Mouse (Mus musculus): ENCODE data around the gene Itgb1. TPM values are rescaled to one million over a fixed set of nuclear protein-coding genes. Genes with fewer than 3 reads are reported as not detected.

Itgb1 gene
- polyA plus RNA-seq, 2 experiments from 2014 or later = 67.0 to 77.7 TPM

GRCm38 (mm10) chr8:128684609-128685506, 596 bp upstream of the Itgb1 start:
- ATAC-seq = peak; percentile 44

DNA sequence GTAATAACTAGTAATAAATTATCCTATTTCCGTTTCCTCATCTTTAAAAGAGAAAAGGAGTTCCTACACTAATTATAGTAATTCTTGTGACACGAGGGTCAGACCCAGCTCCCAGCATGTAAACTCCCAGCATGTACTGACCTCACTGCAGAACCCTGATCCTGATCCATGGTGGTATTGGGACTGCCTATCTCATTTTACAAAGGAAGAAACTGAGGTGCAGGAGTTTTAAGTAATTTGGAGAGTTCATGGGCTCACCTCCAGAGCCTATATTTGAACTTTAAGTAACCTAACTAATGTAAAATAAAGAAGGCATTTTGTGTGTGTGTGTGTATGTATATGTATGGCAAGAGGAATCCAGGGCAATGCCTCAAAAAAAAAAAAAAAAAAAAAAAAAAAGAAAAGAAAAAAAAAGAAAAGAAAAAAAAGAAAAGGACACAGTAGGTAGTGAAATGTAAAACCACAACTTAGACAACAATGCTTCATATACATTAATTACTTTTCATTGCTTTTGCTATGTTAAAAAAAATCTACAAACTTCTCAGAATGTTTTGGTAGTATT, 1.1 kb downstream of the Itgb1 start:
- no peak for ATAC-seq

- ATAC-seq = no peak
These were observed 3.2 kb downstream of the Itgb1 start for GRCm38 (mm10) chr8:128688679-128689078.

DNA sequence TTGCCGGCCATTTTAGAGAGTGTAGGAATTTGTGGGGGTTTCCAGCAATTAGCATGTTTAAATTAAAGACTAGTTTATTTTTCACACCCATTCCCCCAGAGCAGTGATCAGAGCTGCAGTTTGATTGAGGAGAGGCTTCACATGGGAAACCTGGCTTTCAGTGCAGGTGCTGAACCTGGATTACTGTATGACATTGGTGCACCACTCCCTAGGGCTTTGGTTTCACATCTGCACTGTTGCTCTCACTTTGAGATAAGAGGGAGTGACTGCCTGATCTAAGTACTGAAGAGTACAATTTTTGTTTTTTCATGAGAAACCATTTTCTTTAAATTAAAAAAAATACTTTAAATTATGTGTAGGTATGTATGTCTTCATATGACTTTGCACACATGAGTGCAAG, 4.6 kb downstream of the Itgb1 start:
- ATAC-seq = no peak

GRCm38 (mm10) chr8:128696701-128697397, 11.4 kb downstream of the Itgb1 start:
- no peak for ATAC-seq

DNA sequence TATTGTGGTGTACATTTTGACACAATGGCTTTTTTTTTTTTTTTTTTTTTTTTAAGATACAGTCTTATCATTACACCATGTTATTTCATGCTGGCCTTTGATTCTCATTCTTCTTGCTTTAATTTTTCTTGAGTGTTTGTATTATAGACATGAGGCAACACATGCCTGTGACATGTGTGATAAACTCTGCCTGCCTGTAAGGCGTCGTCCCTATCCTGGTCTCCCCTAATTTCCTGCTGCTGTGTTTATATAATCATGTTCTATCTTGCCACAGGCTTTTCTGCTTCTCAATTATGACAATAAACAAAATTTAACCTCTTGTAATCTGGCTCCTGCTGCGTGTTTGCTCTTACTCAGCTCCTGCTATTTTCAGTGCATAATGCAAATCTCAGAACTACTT, 12.5 kb downstream of the Itgb1 start:
- no peak for ATAC-seq

DNA sequence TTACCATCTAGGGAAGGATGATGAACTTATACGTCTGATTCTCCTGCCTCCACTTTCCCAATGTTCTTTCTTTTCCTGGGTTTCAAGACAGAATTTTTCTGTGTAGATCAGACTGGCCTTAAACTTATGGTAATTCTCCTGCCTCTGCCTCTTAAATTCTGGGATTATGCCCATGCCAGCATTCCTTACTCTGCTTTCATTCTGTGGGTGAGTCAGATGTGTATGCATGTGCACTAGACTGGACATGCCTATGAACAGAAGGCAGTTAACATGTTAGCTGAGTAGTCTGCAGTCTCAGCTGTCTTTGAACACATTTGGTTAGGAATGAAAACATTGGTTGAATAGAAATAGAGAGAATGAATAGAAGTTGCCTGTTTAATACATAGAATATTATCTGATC, 18.9 kb downstream of the Itgb1 start:
- no peak for ATAC-seq

- ATAC-seq = no peak
These were observed 19.4 kb downstream of the Itgb1 start for GRCm38 (mm10) chr8:128704836-128705235.

GRCm38 (mm10) chr8:128709261-128709660, 23.8 kb downstream of the Itgb1 start:
- peak; percentile 90 for ATAC-seq

DNA sequence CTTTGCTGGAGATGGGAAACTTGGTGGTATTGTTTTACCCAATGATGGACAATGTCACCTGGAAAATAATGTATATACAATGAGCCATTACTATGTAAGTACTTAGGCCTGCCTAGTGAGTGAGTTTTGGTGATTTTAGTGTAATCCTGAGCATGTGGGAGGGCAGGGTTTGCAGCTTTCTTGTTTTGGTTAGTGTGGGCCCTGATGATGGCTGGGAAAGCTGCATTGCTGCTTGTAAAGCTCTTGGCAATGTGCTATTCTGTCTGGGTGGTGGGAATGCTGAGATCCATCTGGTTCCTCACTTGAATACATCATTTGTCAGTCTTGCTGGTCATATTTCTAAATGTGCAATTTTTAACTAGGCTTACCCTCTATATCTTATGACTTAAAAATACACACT, 30.7 kb downstream of the Itgb1 start:
- ATAC-seq = no peak

DNA sequence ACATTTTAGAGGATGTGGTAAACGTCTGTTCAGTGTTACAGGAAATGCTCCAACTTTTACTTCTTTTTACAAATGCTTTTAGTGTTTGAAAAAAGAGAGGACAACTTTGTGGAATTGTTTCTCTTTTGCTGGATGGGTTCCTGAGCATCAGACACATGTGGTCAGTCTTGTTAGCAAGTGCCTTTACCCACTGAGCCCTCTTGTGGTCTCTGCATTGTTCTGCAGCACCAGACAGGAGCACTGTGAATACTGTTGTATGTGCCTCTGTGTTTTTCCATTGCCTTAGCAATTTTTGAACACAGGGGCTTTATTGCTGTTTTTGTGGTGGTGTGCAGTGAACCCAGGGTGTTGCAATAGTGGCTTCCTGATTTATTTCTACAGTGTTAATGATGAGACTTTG, 39.4 kb downstream of the Itgb1 start:
- peak; percentile 51 for ATAC-seq

- ATAC-seq = no peak
These were observed 41.8 kb downstream of the Itgb1 start for GRCm38 (mm10) chr8:128727213-128727612.

- ATAC-seq = no peak
These were observed 46.8 kb downstream of the Itgb1 start for GRCm38 (mm10) chr8:128732254-128732653.

- no peak for ATAC-seq
These were observed 48.7 kb downstream of the Itgb1 start for GRCm38 (mm10) chr8:128734118-128734517.

DNA sequence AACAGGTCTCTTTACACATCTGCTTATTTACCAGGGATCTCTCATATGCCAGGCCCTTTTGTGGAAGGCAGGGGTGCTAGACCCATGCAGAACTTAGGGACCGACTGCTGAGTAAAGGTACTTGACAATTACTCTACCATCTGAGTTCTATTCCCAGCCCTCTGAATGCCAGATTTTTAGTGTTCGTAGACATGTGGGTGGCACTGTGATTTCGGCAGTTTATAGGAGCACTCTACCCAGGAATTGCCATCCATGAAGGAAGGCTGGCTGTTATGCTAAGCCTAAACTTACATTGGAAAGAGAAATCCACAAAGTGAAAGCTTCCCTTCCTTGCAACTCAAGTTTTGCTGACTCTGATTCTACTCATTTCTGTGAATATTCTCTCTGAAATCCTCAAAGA, 50.2 kb downstream of the Itgb1 start:
- no peak for ATAC-seq

Other genes starting within 250 kb of the Itgb1 start
- gene Gm3952, start 113.0 kb downstream of the Itgb1 start, polyA plus RNA-seq (2017; shearing (Covaris generic)) = not detected